Mouse (Mus musculus) activated CD4-positive, CD25-positive, alpha-beta regulatory T cell, adult 4 months (primary cell): ENCODE data around the gene Rusc2. TPM values are rescaled to one million over a fixed set of nuclear protein-coding genes. Genes with fewer than 3 reads are reported as not detected.

Source experiments
- ATAC-seq: one replicate; pipeline ENCODE4 v1.8.0; 2017
- polyA plus RNA-seq, 2 experiments: library from polyadenylated mRNA; unstranded; fragments of 100-300 nt; shearing (Covaris generic); gene quantifications; one replicate each; pipeline ENCODE4 v1.2.1; 2017

Gene Rusc2
- polyA plus RNA-seq, 2 experiments from 2014 or later: not detected

DNA sequence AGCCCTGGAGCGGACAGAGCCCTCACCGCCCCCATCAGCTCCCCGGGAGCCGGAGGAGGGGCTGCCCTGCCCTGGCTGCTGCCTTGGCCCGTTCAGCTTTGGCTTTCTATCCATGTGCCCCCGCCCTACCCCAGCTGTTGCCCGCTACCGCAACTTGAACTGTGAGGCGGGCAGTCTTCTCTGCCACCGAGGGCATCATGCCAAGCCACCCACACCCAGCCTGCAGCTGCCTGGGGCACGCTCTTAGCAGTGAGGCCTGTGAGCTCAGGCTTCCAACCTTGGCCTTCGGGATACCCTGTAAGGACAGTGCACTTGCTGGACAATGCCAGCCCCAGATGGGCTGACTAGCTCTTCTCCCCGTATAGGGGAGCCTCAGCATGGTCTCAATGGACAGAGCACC, 65.5 kb downstream of the Rusc2 start:
- no peak for ATAC-seq

DNA sequence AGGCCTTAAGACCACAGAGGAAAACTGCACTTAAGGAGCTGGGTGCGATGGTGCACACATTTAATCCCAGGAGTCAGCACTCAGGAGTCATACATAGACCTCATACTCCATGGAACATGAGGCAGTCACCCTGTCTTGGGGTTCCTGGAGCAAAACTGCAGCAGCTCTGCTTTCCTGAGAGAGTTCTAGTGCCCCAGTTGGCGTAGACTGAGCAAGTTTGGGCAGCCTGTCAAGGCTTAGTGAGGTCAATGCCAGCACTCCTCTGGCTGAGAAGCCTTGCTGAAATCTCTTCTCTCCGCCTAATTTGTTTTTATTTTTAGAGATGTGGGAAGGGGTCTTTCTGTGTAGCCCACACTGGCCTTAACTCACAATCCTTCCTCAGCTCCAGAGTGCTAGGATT, 66.8 kb downstream of the Rusc2 start:
- no peak for ATAC-seq

GRCm38 (mm10) chr4:43452315-43452714, 70.5 kb downstream of the Rusc2 start:
- ATAC-seq: no peak

- ATAC-seq: no peak
Measured at GRCm38 (mm10) chr4:43453413-43453812, 71.6 kb downstream of the Rusc2 start.

DNA sequence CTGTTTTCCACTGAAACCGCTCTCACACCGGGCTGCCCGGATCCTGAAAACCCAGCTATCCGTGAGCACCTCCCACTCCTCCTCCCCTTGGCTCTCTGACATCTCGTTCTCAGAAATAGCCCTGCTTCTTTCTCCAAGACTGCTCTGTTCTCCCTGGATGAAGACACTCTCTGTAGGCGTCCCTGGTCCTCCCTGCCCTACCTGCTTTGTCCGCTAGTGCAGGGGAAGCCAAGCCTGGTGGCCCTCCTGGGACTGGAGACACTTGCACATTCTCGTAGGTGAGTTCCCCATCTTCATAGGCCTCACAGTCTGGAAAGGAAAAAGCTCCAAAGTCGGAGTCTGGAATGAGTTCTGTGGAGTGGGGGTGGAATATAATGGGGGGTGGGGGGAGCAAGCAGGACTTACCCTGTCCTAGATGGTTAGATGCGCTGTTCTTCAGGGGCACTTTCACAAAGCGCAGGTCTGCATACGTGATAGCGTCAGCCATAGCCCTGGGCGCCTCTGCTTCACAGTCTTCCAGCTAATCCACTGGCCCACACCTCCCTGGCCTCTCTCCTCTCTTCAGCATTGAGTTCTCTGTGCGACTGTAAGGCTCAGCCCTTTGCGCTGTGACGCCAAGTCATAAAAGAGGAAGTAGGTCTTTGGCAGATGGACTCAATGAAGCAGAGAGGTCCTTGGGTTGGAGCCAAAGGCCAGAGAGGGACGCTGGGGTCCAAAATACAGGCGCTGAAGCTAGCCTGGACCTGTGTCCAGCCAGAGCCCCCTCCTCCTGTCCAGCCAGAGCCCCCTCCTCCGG, 72.5 kb downstream of the Rusc2 start, which contains the start of gene Cd72:
Gene Cd72 (minus strand): TSS at position 588 of the 796 bp plus-strand sequence.
- ATAC-seq: peak; percentile 22

DNA sequence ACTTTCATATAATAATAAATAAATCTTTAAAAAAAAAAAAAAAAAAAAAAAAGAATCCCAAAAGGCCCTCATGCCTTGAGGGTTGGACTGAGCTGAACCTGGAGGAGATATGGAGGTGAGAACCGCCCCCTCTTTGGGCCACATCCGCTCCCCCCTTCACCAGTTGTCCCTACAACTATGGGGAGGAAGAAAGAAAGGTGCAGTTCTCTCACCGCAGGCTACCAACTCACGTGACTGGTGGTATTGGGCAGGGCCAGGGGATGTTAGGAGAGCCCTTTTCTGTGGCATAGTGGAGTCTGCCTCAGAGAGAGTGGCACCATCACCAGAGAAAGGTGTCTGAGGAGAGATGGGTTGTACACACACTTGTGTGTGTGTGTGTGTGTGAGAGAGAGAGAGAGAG, 74.7 kb downstream of the Rusc2 start:
- ATAC-seq: peak; percentile 87

DNA sequence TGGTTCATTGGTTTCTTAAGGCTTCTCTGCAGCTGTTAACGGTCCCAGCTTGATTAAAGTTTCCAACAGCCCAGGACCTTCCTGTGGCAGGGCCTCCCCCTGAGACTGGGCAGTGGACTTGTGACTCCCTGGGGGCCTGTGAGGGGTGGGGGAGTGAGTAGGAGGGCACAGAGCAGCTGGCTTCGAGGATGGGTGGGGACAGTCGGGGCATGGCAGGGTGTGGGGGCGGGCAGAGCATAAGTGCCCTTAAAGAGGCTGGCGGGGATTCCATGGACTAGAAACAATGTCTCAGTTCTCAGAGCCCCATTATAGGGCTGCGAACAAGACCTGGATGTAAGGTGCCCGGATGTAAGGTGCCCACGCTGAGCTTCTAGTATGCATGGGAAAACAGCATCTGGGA, 75.3 kb downstream of the Rusc2 start:
- peak; percentile 10 for ATAC-seq

DNA sequence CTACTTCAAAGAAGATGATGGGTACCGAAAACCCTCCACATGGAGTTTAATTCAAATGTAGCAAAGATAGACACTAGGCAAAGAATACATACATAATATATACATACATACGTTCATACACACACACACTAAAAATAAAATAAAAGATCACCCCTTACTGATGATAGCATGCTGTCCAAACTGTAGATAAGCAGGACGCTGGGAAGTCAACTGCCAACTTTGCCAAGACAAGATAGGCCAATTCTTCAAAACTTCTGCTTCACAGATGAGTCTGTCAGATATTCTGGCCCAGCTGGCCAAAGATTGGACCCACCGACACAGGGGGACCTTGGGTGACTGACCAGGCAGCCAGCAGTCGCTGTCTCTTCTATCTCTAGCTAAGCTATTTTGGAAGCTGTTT, 81.3 kb downstream of the Rusc2 start:
- ATAC-seq: no peak

DNA sequence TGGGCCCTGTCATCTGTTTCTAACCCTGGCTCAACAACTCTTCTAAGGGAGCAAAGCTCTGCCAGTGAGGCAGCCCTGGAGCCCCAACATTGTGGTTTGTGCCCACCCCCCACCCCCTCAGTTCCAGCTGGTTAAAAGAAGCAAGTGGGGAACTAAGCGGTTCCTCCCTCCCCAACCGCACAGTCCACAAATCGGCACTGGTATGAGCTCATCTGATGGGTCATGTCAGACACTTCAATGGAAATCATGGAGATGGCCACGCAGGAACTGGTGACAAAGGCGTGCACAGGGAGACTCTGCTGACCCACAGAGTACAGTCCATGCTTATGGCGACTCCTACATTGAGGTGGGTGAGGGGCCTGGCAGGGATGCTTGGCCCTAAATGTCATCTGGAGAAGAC, 84.2 kb downstream of the Rusc2 start:
- ATAC-seq: no peak

- ATAC-seq: no peak
Measured at GRCm38 (mm10) chr4:43466872-43467271, 85.1 kb downstream of the Rusc2 start.

DNA sequence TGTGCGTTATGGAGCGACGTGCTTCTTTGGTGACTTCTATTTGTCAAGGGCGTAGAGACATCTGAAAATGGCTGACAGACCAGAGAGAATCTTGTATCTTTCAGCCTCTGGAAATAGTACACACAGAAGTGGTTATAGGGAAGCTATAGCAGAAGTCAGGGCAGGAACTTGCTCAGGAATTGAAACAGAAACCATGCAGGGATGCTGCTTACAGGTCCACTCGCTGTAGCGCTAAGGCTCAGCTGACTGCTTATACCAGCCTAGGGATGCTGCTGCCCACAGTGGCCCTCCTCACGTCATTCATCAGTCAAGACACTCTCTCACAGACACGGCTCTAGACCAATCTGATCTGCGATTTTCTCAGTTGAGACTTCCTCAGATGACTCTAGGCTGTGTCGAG, 88.5 kb downstream of the Rusc2 start:
- ATAC-seq: no peak

DNA sequence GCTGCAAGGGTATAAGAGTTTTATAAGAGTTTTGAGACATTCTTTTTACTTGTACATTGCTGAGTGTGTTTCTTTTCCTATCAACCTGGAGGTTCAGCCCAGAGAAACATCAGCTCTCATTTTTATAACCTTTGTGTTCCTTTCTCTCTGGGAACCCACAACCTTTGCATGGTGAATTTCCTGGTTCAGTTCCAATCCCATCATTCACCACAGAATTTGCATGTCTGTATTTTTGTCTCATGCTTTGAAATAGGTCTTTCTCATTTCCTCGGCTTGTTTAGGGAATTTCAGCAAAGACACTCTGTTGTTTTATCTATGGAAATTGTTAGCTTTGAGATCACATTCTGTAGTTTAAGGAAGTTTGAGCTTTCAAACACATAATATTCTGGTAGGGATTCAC, 91.9 kb downstream of the Rusc2 start:
- ATAC-seq: no peak

GRCm38 (mm10) chr4:43476604-43477003, 94.8 kb downstream of the Rusc2 start:
- ATAC-seq: no peak

Other genes starting within 250 kb of the Rusc2 start
- under 1 TPM in 1 of 2 experiments, not detected in 1; 0.29 TPM for gene Atp8b5, start 114.8 kb upstream of the Rusc2 start, polyA plus RNA-seq
- not detected for gene Fam166b, start 47.2 kb downstream of the Rusc2 start, polyA plus RNA-seq
- gene Tesk1, start 60.0 kb downstream of the Rusc2 start, polyA plus RNA-seq: 1 to 10 TPM in 1 of 2 experiments, under 1 TPM in 1; 0.48 to 1.1 TPM
- gene Cd72, start 72.6 kb downstream of the Rusc2 start, polyA plus RNA-seq: 10 to 100 TPM; 63.4 to 67.4 TPM
- gene Sit1, start 101.8 kb downstream of the Rusc2 start, polyA plus RNA-seq: 100 to 1,000 TPM; 145 to 163 TPM
- gene Ccdc107, start 110.9 kb downstream of the Rusc2 start, polyA plus RNA-seq: 10 to 100 TPM; 71.7 to 78.1 TPM
- 1 to 10 TPM; 5.3 to 7.4 TPM for gene Arhgef39, start 117.7 kb downstream of the Rusc2 start, polyA plus RNA-seq
- under 1 TPM in 1 of 2 experiments, not detected in 1; 0.73 TPM for gene Car9, start 125.0 kb downstream of the Rusc2 start, polyA plus RNA-seq
- not detected for gene Tpm2, start 141.8 kb downstream of the Rusc2 start, polyA plus RNA-seq
- 100 to 1,000 TPM; 101 to 104 TPM for gene Creb3, start 180.4 kb downstream of the Rusc2 start, polyA plus RNA-seq
- 100 to 1,000 TPM in 1 of 2 experiments, 10 to 100 TPM in 1; 86.9 to 116 TPM for gene Tln1, start 180.7 kb downstream of the Rusc2 start, polyA plus RNA-seq
- 10 to 100 TPM; 10.8 to 12.4 TPM for gene Rgp1, start 196.7 kb downstream of the Rusc2 start, polyA plus RNA-seq
- 10 to 100 TPM; 12.7 to 14.4 TPM for gene Gba2, start 196.9 kb downstream of the Rusc2 start, polyA plus RNA-seq
- gene Msmp, start 202.5 kb downstream of the Rusc2 start, polyA plus RNA-seq: not detected
- gene Npr2, start 250.0 kb downstream of the Rusc2 start, polyA plus RNA-seq: not detected